Mouse (Mus musculus) embryonic fibroblast, embryonic 13.5 days (primary cell): ENCODE data around the gene Zfp346.

ENCODE experiments used
- CTCF ChIP-seq: IDR thresholded peaks from 2 replicates; pipeline ENCODE4 v1.5.1; 2011; ENCODE audit warnings: mild to moderate bottlenecking, control low read depth, low read length, moderate library complexity, borderline replicate concordance; ENCODE audit not compliant: insufficient read depth
- POLR2A ChIP-seq: IDR thresholded peaks from 2 replicates; pipeline ENCODE4 v1.6.1; 2011; ENCODE audit warnings: low read depth, mild to moderate bottlenecking, control low read depth, low read length, moderate library complexity

- TF ChIP-seq CTCF (no peak), POLR2A (no peak)
These were observed 35.4 kb upstream of the Zfp346 start for GRCm38 (mm10) chr13:55069719-55070118.
